Mouse (Mus musculus): Measurements from ENCODE around the gene Ube2c.

DNA sequence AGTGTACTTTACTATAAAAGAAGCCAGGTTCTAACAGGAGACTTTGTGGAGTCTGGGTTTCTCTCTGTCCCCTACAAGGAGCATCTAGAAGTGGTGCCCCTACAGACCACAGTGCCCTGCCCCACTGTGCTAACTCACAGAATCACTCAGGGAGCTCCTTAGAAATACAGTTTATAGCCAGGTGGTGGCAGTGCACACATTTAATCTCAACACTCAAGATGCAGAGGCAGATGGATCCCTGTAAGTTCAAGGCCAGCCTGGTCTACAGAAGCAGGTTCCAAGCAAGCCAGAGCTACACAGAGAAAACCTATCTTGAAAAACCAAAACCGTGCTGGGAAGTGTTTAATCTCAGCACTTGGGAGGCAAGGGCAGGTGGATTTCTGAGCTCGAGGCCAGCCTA, 24.1 kb downstream of the Ube2c start:
- TF ChIP-seq CTCF (IDR thresholded peaks at IDR 0.05; ENCODE audit: borderline replicate concordance, control insufficient read depth, extremely low read depth, insufficient read depth, low read length, poor library complexity) (no peak), POLR2A (IDR thresholded peaks at IDR 0.05; ENCODE audit: control insufficient read depth, extremely low read depth, insufficient read depth, low read length, poor library complexity) (no peak)
